7 mouse cellular contexts compared by ENCODE assay signal in genomic region chr1:61747481-61747880, GRCm38 (mm10).
"Had no signal": no experiment of that assay in that cellular context is flagged by ENCODE, and none has a peak within 500 bp of the region (broad histone marks: within the 10 kb centered on the region; RNA-seq: fewer than 3 reads in every experiment).

No protein-coding gene starts in this region.

- DNase-seq: liver, postnatal 0 days; lung, adult 2 months; lung, postnatal 14 days; lung, postnatal 36 days; right cerebral cortex, postnatal 14 days; thymus, adult 2 months; thymus, postnatal 25 days had no signal
